Mouse (Mus musculus): ENCODE data around the gene Gm42421.

DNA sequence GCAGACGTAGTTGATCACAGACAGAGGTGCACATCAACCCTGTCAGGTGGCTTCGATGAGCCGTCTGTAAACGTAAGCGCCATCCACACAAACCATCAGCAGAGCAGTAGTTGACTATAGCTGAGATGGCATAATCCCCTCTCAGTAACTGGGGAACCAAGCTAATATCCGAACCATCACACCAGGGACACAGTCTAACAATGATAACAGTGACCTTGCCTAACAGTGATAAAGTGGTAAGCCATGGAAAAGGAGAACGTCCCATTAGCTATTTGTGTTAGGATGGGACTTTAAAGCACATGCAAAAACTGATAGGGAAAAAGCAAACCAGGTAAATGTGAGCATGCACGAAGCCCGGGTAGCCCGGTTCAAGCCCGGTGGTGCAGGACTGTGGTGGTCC is 48.3 kb downstream of the Gm42421 start:
- no peak for TF ChIP-seq CTCF (IDR thresholded peaks at IDR 0.05; ENCODE audit: borderline replicate concordance, insufficient read depth, low read length)
- no peak for TF ChIP-seq POLR2A (IDR thresholded peaks at IDR 0.05; ENCODE audit: low read depth, low read length)
